Mouse (Mus musculus): ENCODE results near the gene Rnaseh2c. TPM values are rescaled to one million over a fixed set of nuclear protein-coding genes. Genes with fewer than 3 reads are reported as not detected.

The Rnaseh2c gene
- polyA plus RNA-seq, 1 experiment from 2014 or later = 162 TPM

DNA sequence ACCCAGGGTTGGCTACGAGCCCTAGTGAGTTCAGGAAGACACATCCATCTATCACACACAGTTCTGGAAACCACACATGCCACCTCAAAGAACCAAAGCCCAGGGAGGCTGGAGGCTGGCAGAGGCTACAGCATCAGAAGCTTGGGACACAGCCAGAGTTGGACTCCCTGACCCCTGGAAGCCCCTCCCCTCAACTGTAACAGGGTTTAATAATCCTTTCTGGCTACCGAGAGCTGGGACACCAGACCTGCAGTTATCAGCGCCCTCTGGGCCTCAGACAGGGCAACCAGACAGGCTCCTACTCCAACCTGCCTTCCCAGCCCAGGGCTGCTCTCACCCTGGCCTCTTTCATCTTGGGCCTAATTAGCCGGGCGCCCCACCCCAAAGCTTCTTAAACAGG is 35.4 kb upstream of the Rnaseh2c start:
- H3K27ac ChIP-seq = no peak overlapping the region
- no peaks in the 10 kb centered on the region for H3K9me3 ChIP-seq
- H3K9ac ChIP-seq = 0 out of 2 replicates have a peak overlapping the region, but pooled peaks have one; percentile 77
- no peak for ATAC-seq (ENCODE audit: insufficient number of reproducible peaks, insufficient read depth, low FRiP score, low TSS enrichment, low read depth)
- peaks cover 61% of the 10 kb centered on the region for H3K27me3 ChIP-seq
- 60% methylated on average over 5 of the region's 5 CpGs for WGBS
- no peak overlapping the region for H3K4me2 ChIP-seq
- 0 out of 2 replicates have a peak, but pooled peaks cover 7% of the 10 kb centered on the region for H3K36me3 ChIP-seq
- H3K4me1 ChIP-seq = peaks cover 21% of the 10 kb centered on the region
- H3K4me3 ChIP-seq = peak overlapping the region; percentile 62; the same call in 1 of the 2 replicates

DNA sequence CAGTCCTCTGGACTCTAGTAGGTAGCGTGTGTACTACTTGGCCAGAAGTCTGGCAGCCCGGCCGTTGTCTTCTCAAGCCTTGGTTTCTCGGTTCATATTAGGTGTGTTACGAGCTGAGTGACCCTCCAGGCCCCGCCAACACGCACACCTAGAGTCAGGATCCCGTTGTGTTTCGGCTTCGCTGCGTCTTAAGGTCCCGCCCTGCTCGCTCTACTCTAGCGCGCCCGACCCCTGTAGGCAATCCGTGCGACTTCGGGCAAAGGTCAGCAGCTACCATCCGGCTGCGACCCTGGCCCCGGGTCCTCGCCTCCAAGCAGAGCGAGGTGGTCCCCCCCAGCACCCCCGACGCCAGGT is 34.5 kb upstream of the Rnaseh2c start:
- 0 out of 2 replicates have a peak, but pooled peaks have one; percentile 5 for ATAC-seq (ENCODE audit: insufficient number of reproducible peaks, insufficient read depth, low FRiP score, low TSS enrichment, low read depth)
- Histone ChIP-seq H3K9me3 (no peaks in the 10 kb centered on the region), H3K4me1 (peaks cover 21% of the 10 kb centered on the region), H3K27ac (peak overlapping the region; percentile 86), H3K9ac (peak overlapping the region; percentile 77), H3K4me3 (peak overlapping the region; percentile 62), H3K27me3 (peaks cover 52% of the 10 kb centered on the region), H3K4me2 (peak overlapping the region; percentile 95), H3K36me3 (0 out of 2 replicates have a peak, but pooled peaks cover 7% of the 10 kb centered on the region)
- WGBS = under 1% methylated on average over 26 of the region's 26 CpGs

DNA sequence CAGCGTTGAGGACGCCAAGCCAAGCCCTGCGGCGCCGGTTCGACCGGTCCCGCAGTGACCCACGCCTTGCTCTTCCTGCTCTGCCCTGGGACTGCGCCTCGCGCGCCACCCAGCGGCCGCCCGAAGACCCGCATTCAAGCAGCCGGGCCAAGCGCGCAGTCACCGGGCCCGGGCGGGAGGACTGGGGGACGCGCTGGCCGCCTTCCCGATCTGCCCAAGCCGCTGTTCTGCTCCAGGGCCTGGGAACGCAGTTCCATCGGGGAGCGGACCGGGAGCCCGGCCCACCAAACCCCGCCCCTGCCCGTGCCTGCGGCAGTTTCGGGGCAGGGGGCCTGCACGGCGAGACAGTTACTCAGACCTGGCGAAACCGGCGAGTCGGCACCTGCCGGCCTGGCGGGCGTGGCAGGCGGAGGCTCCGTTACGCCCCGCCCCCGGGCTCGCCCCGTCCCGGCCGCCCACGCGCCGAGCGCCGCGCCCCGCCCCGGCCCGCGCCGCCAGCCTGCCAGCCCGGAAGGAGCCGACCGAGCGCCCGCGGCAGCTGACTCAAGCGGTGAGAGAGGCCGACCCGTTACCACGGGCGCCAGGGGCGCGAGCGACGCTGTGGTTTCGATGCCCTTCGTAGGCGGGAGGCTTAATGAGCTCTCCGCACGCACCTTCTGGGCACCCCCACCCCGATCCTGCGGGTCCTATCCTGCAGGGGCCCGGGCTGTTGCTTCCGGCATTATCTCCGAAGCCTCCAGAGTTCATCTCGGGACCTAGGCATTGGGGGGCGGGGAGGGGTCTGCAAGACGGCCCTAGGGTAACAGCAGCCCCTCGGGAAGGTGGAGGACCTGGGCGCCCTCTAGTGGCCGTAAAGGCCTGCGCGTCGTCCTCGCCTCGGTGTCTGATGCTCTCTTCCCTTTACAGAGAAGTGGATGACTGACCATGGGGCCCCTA is 33.9 kb upstream of the Rnaseh2c start, which contains the start of gene Ap5b1:
Ap5b1 (plus strand) TSS at position 492 of the 936 bp plus-strand sequence.
- peak within 1 kb of the TSS; percentile 95 for H3K4me2 ChIP-seq
- ATAC-seq (ENCODE audit: insufficient number of reproducible peaks, insufficient read depth, low FRiP score, low TSS enrichment, low read depth) = peak; percentile 73
- H3K36me3 ChIP-seq = 0 out of 2 replicates have a peak, but pooled peaks cover 7% of the 10 kb centered on the region
- peaks cover 46% of the 10 kb centered on the region for H3K27me3 ChIP-seq
- no peaks in the 10 kb centered on the region for H3K9me3 ChIP-seq
- H3K4me1 ChIP-seq = peaks cover 21% of the 10 kb centered on the region
- under 1% methylated on average over 99 of the region's 102 CpGs for WGBS
- peak within 1 kb of the TSS; percentile 62 for H3K4me3 ChIP-seq
- peak within 1 kb of the TSS; percentile 77 for H3K9ac ChIP-seq
- H3K27ac ChIP-seq = peak within 1 kb of the TSS; percentile 86

DNA sequence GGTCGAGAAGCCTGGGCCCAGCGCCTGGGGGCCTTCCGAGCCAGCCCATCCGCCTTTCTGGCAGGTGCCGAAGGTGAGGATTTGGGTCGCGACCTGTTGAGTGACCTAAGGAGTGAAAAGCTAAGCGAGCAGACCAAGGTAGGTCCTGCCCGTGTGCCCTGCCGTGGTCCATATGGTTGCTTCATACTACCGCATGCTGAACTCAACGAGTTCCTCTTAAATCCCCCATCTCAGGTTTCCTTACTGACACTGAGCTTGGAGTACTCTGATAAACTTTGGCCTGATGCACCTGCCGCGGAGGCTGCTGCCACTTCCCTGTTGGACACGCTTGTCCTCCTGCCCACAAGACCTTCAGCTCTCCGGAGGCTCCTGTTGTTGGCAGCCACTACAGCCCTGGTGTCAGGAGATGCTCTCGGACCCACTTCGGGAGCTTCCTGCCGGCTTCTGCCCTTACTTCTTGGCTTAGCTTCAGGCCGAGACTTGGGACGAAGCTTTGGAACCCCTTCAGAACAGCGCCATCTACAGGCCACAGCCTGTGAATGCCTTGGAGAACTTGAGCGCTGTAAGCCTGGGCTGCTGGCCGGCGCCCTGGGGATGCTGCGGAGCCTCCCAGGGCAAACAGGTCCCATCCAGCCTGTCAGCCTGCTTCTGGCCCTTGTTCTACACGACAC is 33.1 kb upstream of the Rnaseh2c start:
- H3K27me3 ChIP-seq = peaks cover 38% of the 10 kb centered on the region
- H3K27ac ChIP-seq = peak overlapping the region; percentile 86
- peaks cover 21% of the 10 kb centered on the region for H3K4me1 ChIP-seq
- 8% methylated on average over 27 of the region's 27 CpGs for WGBS
- peak overlapping the region; percentile 95 for H3K4me2 ChIP-seq
- peak overlapping the region; percentile 77 for H3K9ac ChIP-seq
- H3K4me3 ChIP-seq = peak overlapping the region; percentile 62
- H3K36me3 ChIP-seq = 0 out of 2 replicates have a peak, but pooled peaks cover 7% of the 10 kb centered on the region
- H3K9me3 ChIP-seq = no peaks in the 10 kb centered on the region
- no peak for ATAC-seq (ENCODE audit: insufficient number of reproducible peaks, insufficient read depth, low FRiP score, low TSS enrichment, low read depth)

DNA sequence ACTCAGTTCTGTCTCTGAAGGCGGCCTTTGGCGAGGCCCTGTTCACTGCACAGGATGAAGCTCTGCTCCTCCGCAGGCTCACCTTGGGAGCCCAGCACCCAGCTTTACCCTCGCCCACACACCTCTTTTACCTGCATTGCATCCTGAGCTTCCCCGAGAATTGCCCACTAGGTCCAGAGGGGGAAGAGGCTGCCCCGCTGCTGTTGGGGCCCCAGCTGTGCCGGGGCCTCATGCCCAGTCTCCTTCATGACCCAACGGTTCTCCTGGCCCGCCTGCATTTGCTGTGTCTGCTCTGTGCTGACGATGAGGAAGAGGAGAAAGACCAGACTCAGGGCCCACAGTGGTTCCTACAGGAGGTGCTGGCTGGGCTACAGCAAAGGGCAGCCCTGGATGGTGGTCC is 32.2 kb upstream of the Rnaseh2c start:
- Histone ChIP-seq H3K9ac (no peak overlapping the region), H3K27ac (no peak overlapping the region), H3K9me3 (no peaks in the 10 kb centered on the region), H3K27me3 (peaks cover 29% of the 10 kb centered on the region), H3K4me2 (no peak overlapping the region), H3K36me3 (0 out of 2 replicates have a peak, but pooled peaks cover 7% of the 10 kb centered on the region), H3K4me1 (peaks cover 21% of the 10 kb centered on the region), H3K4me3 (no peak overlapping the region)
- WGBS = 89% methylated on average over 10 of the region's 10 CpGs
- ATAC-seq (ENCODE audit: insufficient number of reproducible peaks, insufficient read depth, low FRiP score, low TSS enrichment, low read depth) = no peak

DNA sequence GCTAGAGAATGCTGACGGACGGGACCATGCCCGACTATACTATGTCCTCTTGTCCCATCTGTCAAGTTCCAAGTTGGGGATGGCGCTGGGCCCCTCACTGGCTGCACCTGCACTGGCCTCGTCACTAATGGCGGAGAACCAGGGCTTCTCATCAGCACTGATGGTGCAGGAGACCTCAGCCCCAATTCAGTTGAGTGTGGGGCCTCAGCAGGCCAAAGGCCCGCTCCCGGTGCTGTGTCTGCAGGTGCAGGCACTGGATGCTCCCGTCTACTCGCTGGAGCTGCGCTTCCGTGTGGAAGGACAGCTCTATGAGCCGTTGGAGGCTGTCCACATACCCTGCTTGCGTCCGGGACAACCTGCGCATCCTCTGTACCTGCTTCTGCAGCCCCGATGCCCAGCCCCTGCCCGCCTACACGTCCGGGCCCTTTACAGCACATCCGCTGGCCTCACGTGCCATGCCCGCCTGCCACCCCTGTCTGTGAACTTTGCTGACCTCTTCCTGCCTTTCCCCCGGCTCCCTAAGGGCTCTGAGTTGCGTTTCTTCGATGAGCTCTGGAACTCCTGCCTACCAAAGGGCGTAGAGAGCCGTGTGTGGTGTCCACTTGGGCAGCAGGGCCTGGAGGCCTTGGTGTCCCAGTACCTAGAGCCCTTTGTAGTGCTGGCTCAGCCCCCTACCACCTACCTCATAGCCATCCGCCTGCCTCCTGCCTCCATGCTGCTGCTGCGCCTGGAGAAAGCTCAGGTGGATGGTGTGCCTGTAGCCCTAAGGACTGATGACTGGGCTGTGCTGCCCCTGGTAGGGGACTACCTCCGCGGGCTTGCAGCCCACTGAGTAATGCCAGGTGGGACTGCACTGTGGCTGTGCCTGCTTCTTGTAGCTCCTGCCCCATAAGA is 31.1 kb upstream of the Rnaseh2c start:
- Histone ChIP-seq H3K27me3 (peaks cover 21% of the 10 kb centered on the region), H3K9ac (0 out of 2 replicates have a peak overlapping the region, but pooled peaks have one; percentile 27), H3K27ac (no peak overlapping the region), H3K4me2 (no peak overlapping the region), H3K36me3 (0 out of 2 replicates have a peak, but pooled peaks cover 7% of the 10 kb centered on the region), H3K4me1 (peaks cover 21% of the 10 kb centered on the region), H3K9me3 (no peaks in the 10 kb centered on the region), H3K4me3 (no peak overlapping the region)
- 87% methylated on average over 32 of the region's 32 CpGs for WGBS
- no peak for ATAC-seq (ENCODE audit: insufficient number of reproducible peaks, insufficient read depth, low FRiP score, low TSS enrichment, low read depth)

DNA sequence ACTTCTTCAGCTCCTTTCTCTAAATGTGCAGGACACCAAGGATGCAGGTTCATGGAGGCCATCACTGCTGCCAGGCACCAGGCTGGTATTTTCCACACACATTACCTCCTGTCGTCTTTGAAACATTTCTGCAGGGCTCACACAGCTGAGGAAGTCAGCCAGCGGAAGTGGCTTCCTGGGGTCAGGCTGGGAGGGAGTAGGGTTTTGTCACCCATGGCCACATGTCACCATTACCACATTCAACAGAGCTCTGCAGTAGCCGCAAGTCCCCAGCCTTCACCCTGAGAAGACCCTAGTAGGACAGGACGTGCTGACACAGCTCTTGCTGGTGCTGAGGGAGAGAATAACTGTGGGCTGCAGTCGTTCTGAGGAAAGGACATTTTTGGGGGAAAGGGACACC is 29.8 kb upstream of the Rnaseh2c start:
- 0 out of 2 replicates have a peak, but pooled peaks cover 7% of the 10 kb centered on the region for H3K36me3 ChIP-seq
- no peak overlapping the region for H3K4me3 ChIP-seq
- WGBS = 69% methylated on average over 5 of the region's 5 CpGs
- no peak overlapping the region for H3K27ac ChIP-seq
- H3K9ac ChIP-seq = no peak overlapping the region
- peaks cover 19% of the 10 kb centered on the region for H3K4me1 ChIP-seq
- no peaks in the 10 kb centered on the region for H3K9me3 ChIP-seq
- H3K4me2 ChIP-seq = no peak overlapping the region
- ATAC-seq (ENCODE audit: insufficient number of reproducible peaks, insufficient read depth, low FRiP score, low TSS enrichment, low read depth) = no peak
- H3K27me3 ChIP-seq = peaks cover 8% of the 10 kb centered on the region

DNA sequence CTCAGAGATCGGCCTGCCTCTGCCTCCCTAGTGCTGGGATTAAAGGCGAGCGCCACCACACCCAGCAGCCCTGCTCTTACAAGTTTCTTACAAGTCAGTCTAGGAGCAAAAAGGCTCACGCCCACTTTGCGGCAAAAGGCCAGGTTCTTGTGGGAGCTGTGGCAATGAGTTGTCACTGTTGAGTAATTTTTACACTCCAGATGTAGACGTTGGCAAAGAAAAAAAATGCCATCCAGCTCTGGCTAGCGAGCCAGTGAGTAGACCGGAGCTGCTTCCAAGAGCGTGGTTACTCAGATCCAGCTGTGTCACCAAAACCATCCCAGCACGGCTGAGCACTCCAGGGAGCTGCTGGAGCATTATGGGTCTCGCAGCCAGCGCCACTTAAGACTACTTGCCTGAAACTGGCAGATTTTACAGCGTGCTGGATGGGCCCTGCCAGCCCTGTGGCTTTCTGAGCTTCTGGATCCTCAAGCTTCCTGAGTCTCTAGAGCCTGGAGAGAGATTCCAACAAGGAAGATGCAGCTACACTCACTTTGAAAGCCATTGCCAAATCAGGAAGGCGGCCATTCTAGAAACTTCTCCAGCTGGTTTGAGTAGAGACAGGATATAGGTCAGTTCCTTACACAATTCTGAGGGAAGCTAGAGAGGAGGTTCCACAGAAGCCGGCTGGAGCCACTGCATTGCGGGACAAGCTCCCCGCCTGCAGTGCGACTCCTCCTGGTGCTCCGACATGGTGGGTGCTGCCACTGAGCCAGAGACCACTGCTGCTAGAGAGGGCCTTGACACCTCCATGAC is 29.1 kb upstream of the Rnaseh2c start:
- H3K4me2 ChIP-seq = no peak overlapping the region
- H3K27me3 ChIP-seq = 0 out of 2 replicates have a peak, but pooled peaks cover 6% of the 10 kb centered on the region
- no peaks in the 10 kb centered on the region for H3K9me3 ChIP-seq
- no peak for ATAC-seq (ENCODE audit: insufficient number of reproducible peaks, insufficient read depth, low FRiP score, low TSS enrichment, low read depth)
- no peak overlapping the region for H3K4me3 ChIP-seq
- H3K27ac ChIP-seq = no peak overlapping the region
- 80% methylated on average over 19 of the region's 19 CpGs for WGBS
- peaks cover 13% of the 10 kb centered on the region for H3K4me1 ChIP-seq
- H3K9ac ChIP-seq = no peak overlapping the region
- 0 out of 2 replicates have a peak, but pooled peaks cover 7% of the 10 kb centered on the region for H3K36me3 ChIP-seq

DNA sequence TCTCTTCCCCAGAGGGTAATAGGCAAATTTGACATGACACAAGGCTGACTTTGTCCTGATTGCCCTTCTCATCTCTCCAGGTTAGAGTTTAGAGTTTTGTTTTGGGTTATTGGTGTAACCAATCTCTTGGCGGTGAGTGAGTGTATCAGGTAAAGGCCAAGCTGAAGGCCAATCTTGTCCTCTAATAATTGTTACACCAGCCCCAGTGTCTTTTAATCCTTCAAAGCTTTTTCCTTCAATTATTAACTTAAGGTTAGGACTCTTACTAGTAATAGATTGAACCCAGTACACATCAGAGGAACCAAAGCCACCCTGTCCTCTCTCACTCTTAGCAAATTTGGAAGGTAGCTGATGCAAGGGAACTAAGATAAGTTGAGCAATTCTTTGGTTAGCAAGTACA is 26.3 kb upstream of the Rnaseh2c start:
- H3K27ac ChIP-seq = no peak overlapping the region
- H3K4me3 ChIP-seq = no peak overlapping the region
- WGBS = 92% methylated on average over 1 of the region's 1 CpGs
- H3K4me2 ChIP-seq = no peak overlapping the region
- no peak overlapping the region for H3K9ac ChIP-seq
- 0 out of 2 replicates have a peak, but pooled peaks cover under 1% of the 10 kb centered on the region for H3K36me3 ChIP-seq
- ATAC-seq (ENCODE audit: insufficient number of reproducible peaks, insufficient read depth, low FRiP score, low TSS enrichment, low read depth) = no peak
- no peaks in the 10 kb centered on the region for H3K9me3 ChIP-seq
- no peaks in the 10 kb centered on the region for H3K27me3 ChIP-seq
- H3K4me1 ChIP-seq = no peaks in the 10 kb centered on the region

DNA sequence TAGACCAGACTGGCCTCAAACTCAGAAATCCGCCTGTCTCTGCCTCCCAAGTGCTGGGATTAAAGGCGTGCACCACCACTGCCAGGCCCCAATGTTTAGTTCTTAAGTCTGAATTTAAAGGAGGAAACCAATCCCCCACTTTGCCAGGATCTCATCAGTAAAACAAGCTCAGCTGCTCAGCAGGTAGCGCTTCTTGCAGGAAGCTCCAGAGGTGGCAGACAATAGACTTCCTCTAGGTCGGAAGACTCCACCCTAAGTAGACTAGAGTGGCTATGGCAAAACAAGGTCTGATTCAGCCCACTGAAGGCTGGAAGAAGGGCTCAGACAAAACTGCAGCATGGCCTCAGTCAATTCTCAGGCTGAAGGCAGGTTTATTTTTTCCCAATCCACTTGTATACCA is 21.7 kb upstream of the Rnaseh2c start:
- H3K36me3 ChIP-seq = no peaks in the 10 kb centered on the region
- H3K27me3 ChIP-seq = no peaks in the 10 kb centered on the region
- no peak overlapping the region for H3K9ac ChIP-seq
- H3K4me1 ChIP-seq = no peaks in the 10 kb centered on the region
- no peak overlapping the region for H3K27ac ChIP-seq
- no peak for ATAC-seq (ENCODE audit: insufficient number of reproducible peaks, insufficient read depth, low FRiP score, low TSS enrichment, low read depth)
- WGBS = 75% methylated on average over 4 of the region's 4 CpGs
- no peaks in the 10 kb centered on the region for H3K9me3 ChIP-seq
- H3K4me2 ChIP-seq = no peak overlapping the region
- H3K4me3 ChIP-seq = no peak overlapping the region

Data from embryonic facial prominence, embryonic 13.5 days (tissue).